Mouse (Mus musculus) lung, embryonic 14.5 days (tissue): ENCODE data around the gene Rec8. TPM values are rescaled to one million over a fixed set of nuclear protein-coding genes. Genes with fewer than 3 reads are reported as not detected.

Experiments
- ATAC-seq: fragments of 200-750 bp; cut with Nextera tagmentation; 2 replicates; pipeline ENCODE4 v1.8.0; 2017; ENCODE audit warnings: mild to moderate bottlenecking, moderate TSS enrichment, moderate library complexity; ENCODE audit not compliant: insufficient read depth
- DNase-seq: peaks from one replicate; pipeline ENCODE4 v3.0.0-alpha.2; 2015
- H3K27ac ChIP-seq: fragments of 300-500 bp; sonication (generic); 2 replicates; pipeline ENCODE4 v1.5.1; 2014; ENCODE audit warnings: low read depth, mild to moderate bottlenecking, moderate library complexity
- H3K27me3 ChIP-seq: fragments of 300-500 bp; sonication (generic); 2 replicates; pipeline ENCODE4 v1.6.1; 2014; ENCODE audit warnings: low read length, control low read depth; ENCODE audit not compliant: insufficient read depth
- H3K36me3 ChIP-seq: fragments of 300-500 bp; sonication (generic); 2 replicates; pipeline ENCODE4 v1.6.1; 2014; ENCODE audit warnings: control low read depth; ENCODE audit not compliant: insufficient read depth
- H3K4me1 ChIP-seq: fragments of 300-500 bp; sonication (generic); 2 replicates; pipeline ENCODE4 v1.6.1; 2014; ENCODE audit warnings: antibody characterized with exemption, control low read depth; ENCODE audit not compliant: insufficient read depth
- H3K4me2 ChIP-seq: fragments of 300-500 bp; sonication (generic); 2 replicates; pipeline ENCODE4 v1.6.1; 2014; ENCODE audit warnings: mild to moderate bottlenecking
- H3K4me3 ChIP-seq: fragments of 300-500 bp; sonication (generic); 2 replicates; pipeline ENCODE4 v1.5.1; 2014; ENCODE audit warnings: low read depth, low read length
- H3K9ac ChIP-seq: fragments of 300-500 bp; sonication (generic); 2 replicates; pipeline ENCODE4 v1.6.1; 2014
- H3K9me3 ChIP-seq: fragments of 300-500 bp; sonication (generic); 2 replicates; pipeline ENCODE4 v1.6.1; 2016; ENCODE audit warnings: low read depth, low read length, control low read depth
- CTCF ChIP-seq: IDR thresholded peaks from 2 replicates; pipeline ENCODE4 v1.5.1; 2016; ENCODE audit warnings: antibody characterized with exemption, low read depth
- WGBS: fragments of 180-500 bp; shearing (Covaris S2); extraction: QIAGEN DNeasy Blood & Tissue Kit; methylation state at CpG from one replicate; pipeline ENCODE4 v1.1.7; 2014; 5-methylcytosine and 5-hydroxymethylcytosine counted together
- polyA plus RNA-seq: library from polyadenylated mRNA; unstranded; fragments of >200 nt; fragmentation: Nextera tagmentation; extraction: Ambion mirVana; gene quantifications from 2 replicates; pipeline ENCODE4 v1.2.1, GENCODE M21; 2014

The Rec8 gene
- 8.5 and 14.2 TPM in 2 replicates for polyA plus RNA-seq

- H3K36me3 ChIP-seq, result no peaks in the 10 kb centered on the region
- peak within 1 kb of the TSS; percentile 40 for H3K9ac ChIP-seq
- H3K4me2 ChIP-seq, result peak within 1 kb of the TSS; percentile 51
- TF ChIP-seq CTCF, result peak; percentile 26
- no peaks in the 10 kb centered on the region for H3K4me1 ChIP-seq
- peak; percentile 87 for ATAC-seq
- DNase-seq, result peak; percentile 79
- H3K27me3 ChIP-seq, result no peaks in the 10 kb centered on the region
- peak within 1 kb of the TSS; percentile 29 for H3K4me3 ChIP-seq
- no peaks in the 10 kb centered on the region for H3K9me3 ChIP-seq
- 16% methylated on average over 21 of the region's 21 CpGs for WGBS
- peak within 1 kb of the TSS; percentile 62; the same call in 1 of the 2 replicates for H3K27ac ChIP-seq
Observed at GRCm38 (mm10) chr14:55617822-55618221, at the start of gene Rec8. TSS of gene Rec8 (plus strand) at chr14:55618037.

- Histone ChIP-seq H3K9me3 (no peaks in the 10 kb centered on the region), H3K36me3 (peaks cover 34% of the 10 kb centered on the region), H3K9ac (no peak overlapping the region), H3K4me1 (0 out of 2 replicates have a peak, but pooled peaks cover 3% of the 10 kb centered on the region), H3K27ac (no peak overlapping the region), H3K4me2 (no peak overlapping the region), H3K4me3 (no peak overlapping the region), H3K27me3 (no peaks in the 10 kb centered on the region)
- no peak for ATAC-seq
- TF ChIP-seq CTCF, result no peak
- DNase-seq, result no peak
- 63% methylated on average over 2 of the region's 2 CpGs for WGBS
Observed at GRCm38 (mm10) chr14:55570588-55570987, 47.2 kb upstream of the Rec8 start.

GRCm38 (mm10) chr14:55571760-55572159 is 46.1 kb upstream of the Rec8 start:
- DNase-seq, result no peak
- H3K4me1 ChIP-seq, result 0 out of 2 replicates have a peak, but pooled peaks cover 6% of the 10 kb centered on the region
- ATAC-seq, result no peak
- H3K4me3 ChIP-seq, result no peak overlapping the region
- H3K9ac ChIP-seq, result no peak overlapping the region
- H3K27me3 ChIP-seq, result no peaks in the 10 kb centered on the region
- no peak overlapping the region for H3K4me2 ChIP-seq
- TF ChIP-seq CTCF, result no peak
- no peaks in the 10 kb centered on the region for H3K9me3 ChIP-seq
- peaks cover 22% of the 10 kb centered on the region for H3K36me3 ChIP-seq
- H3K27ac ChIP-seq, result no peak overlapping the region

- Histone ChIP-seq H3K9me3 (no peaks in the 10 kb centered on the region), H3K36me3 (peaks cover 5% of the 10 kb centered on the region; the same call in 1 of the 2 replicates), H3K4me2 (peak within 1 kb of the TSS; percentile 27; the same call in 1 of the 2 replicates), H3K27me3 (no peaks in the 10 kb centered on the region), H3K27ac (peak within 1 kb of the TSS; percentile 50; the same call in 1 of the 2 replicates), H3K4me3 (no peak within 1 kb of the TSS), H3K9ac (no peak within 1 kb of the TSS; the same call in 1 of the 2 replicates), H3K4me1 (0 out of 2 replicates have a peak, but pooled peaks cover 6% of the 10 kb centered on the region)
- no peak for TF ChIP-seq CTCF
- 61% methylated on average over 8 of the region's 8 CpGs for WGBS
- DNase-seq, result no peak
- ATAC-seq, result no peak
Observed at GRCm38 (mm10) chr14:55575302-55575701, 42.5 kb upstream of the Rec8 start, which contains the start of gene Fitm1. TSS of gene Fitm1 (plus strand) at chr14:55575617.

GRCm38 (mm10) chr14:55575711-55576110 is 42.1 kb upstream of the Rec8 start:
- no peaks in the 10 kb centered on the region for H3K9me3 ChIP-seq
- no peaks in the 10 kb centered on the region for H3K27me3 ChIP-seq
- no peak for TF ChIP-seq CTCF
- no peak for ATAC-seq
- 63% methylated on average over 13 of the region's 13 CpGs for WGBS
- 0 out of 2 replicates have a peak, but pooled peaks cover 6% of the 10 kb centered on the region for H3K4me1 ChIP-seq
- peak overlapping the region; percentile 27; the same call in 1 of the 2 replicates for H3K4me2 ChIP-seq
- H3K36me3 ChIP-seq, result peaks cover 9% of the 10 kb centered on the region
- H3K4me3 ChIP-seq, result no peak overlapping the region
- no peak overlapping the region; the same call in 1 of the 2 replicates for H3K9ac ChIP-seq
- DNase-seq, result no peak
- peak overlapping the region; percentile 50; the same call in 1 of the 2 replicates for H3K27ac ChIP-seq

- WGBS, result 61% methylated on average over 16 of the region's 16 CpGs
- Histone ChIP-seq H3K36me3 (peaks cover 16% of the 10 kb centered on the region), H3K27ac (no peak overlapping the region), H3K9me3 (no peaks in the 10 kb centered on the region), H3K4me1 (0 out of 2 replicates have a peak, but pooled peaks cover 6% of the 10 kb centered on the region), H3K9ac (no peak overlapping the region), H3K4me2 (no peak overlapping the region), H3K27me3 (no peaks in the 10 kb centered on the region), H3K4me3 (no peak overlapping the region)
- no peak for TF ChIP-seq CTCF
- DNase-seq (peak; percentile 18), ATAC-seq (no peak)
Observed at GRCm38 (mm10) chr14:55576376-55576775, 41.5 kb upstream of the Rec8 start.

GRCm38 (mm10) chr14:55577871-55578667 is 39.8 kb upstream of the Rec8 start, which contains the start of gene Psme1:
TSS of gene Psme1 (plus strand) at chr14:55578123.
- Histone ChIP-seq H3K27ac (peak within 1 kb of the TSS; percentile 88), H3K27me3 (no peaks in the 10 kb centered on the region), H3K4me3 (peak within 1 kb of the TSS; percentile 77), H3K9ac (peak within 1 kb of the TSS; percentile 91), H3K36me3 (peaks cover 16% of the 10 kb centered on the region), H3K9me3 (no peaks in the 10 kb centered on the region), H3K4me1 (0 out of 2 replicates have a peak, but pooled peaks cover 6% of the 10 kb centered on the region), H3K4me2 (peak within 1 kb of the TSS; percentile 78)
- DNase-seq (peak; percentile 91), ATAC-seq (peak; percentile 93)
- under 1% methylated on average over 32 of the region's 32 CpGs for WGBS
- TF ChIP-seq CTCF, result no peak
